Mouse (Mus musculus) splenic B cell, adult 2 months (primary cell): Measurements from ENCODE around the gene Tomm40l.
A peak's percentile ranks its signal among the peaks of the same experiment; 100 is the strongest.

Experiments
- DNase-seq: peaks from one replicate; pipeline ENCODE4 v3.0.0-alpha.2; 2011; ENCODE audit warnings: low read depth, low spot score
- H3K27me3 ChIP-seq: 2 replicates; pipeline ENCODE4 v1.6.1; 2012; ENCODE audit warnings: mild to moderate bottlenecking, low read length, moderate library complexity, mixed read lengths; ENCODE audit not compliant: control insufficient read depth, poor library complexity, insufficient read depth, severe bottlenecking
- H3K36me3 ChIP-seq: 2 replicates; pipeline ENCODE4 v1.6.1; 2012; ENCODE audit warnings: mild to moderate bottlenecking, low read length, moderate library complexity, mixed read lengths; ENCODE audit not compliant: control insufficient read depth, poor library complexity, insufficient read depth, severe bottlenecking

Tomm40l gene

GRCm38 (mm10) chr1:171222238-171223155 lies at the start of gene Tomm40l:
Gene Tomm40l, minus strand, starts transcription at chr1:171222514.
- Histone ChIP-seq H3K27me3 (no peaks in the 10 kb centered on the region), H3K36me3 (peaks cover 1% of the 10 kb centered on the region)
- DNase-seq: peak; percentile 98

- Histone ChIP-seq H3K36me3 (peaks cover 12% of the 10 kb centered on the region; the same call in 1 of the 2 replicates), H3K27me3 (no peaks in the 10 kb centered on the region)
- DNase-seq: peak; percentile 44
These were observed 49.8 kb upstream of the Tomm40l start for GRCm38 (mm10) chr1:171272086-171272485.

GRCm38 (mm10) chr1:171271622-171272021 lies 49.3 kb upstream of the Tomm40l start:
- H3K36me3 ChIP-seq: peaks cover 12% of the 10 kb centered on the region; the same call in 1 of the 2 replicates
- DNase-seq: peak; percentile 24
- no peaks in the 10 kb centered on the region for H3K27me3 ChIP-seq

GRCm38 (mm10) chr1:171271196-171271595 lies 48.9 kb upstream of the Tomm40l start:
- H3K36me3 ChIP-seq: peaks cover 10% of the 10 kb centered on the region; the same call in 1 of the 2 replicates
- H3K27me3 ChIP-seq: no peaks in the 10 kb centered on the region
- no peak for DNase-seq

- peaks cover 7% of the 10 kb centered on the region; the same call in 1 of the 2 replicates for H3K36me3 ChIP-seq
- H3K27me3 ChIP-seq: no peaks in the 10 kb centered on the region
- DNase-seq: no peak
These were observed 48.2 kb upstream of the Tomm40l start for GRCm38 (mm10) chr1:171270573-171270900.

- Histone ChIP-seq H3K36me3 (peaks cover 7% of the 10 kb centered on the region; the same call in 1 of the 2 replicates), H3K27me3 (no peaks in the 10 kb centered on the region)
- peak; percentile 93 for DNase-seq
These were observed 47.7 kb upstream of the Tomm40l start, which contains the start of gene B4galt3 for GRCm38 (mm10) chr1:171269848-171270572. Gene B4galt3, plus strand, starts transcription at chr1:171270328.

- no peak for DNase-seq
- H3K27me3 ChIP-seq: no peaks in the 10 kb centered on the region
- H3K36me3 ChIP-seq: peaks cover 3% of the 10 kb centered on the region; the same call in 1 of the 2 replicates
These were observed 46.0 kb upstream of the Tomm40l start for GRCm38 (mm10) chr1:171268341-171268740.

- Histone ChIP-seq H3K36me3 (no peaks in the 10 kb centered on the region), H3K27me3 (no peaks in the 10 kb centered on the region)
- DNase-seq: no peak
These were observed 43.8 kb upstream of the Tomm40l start for GRCm38 (mm10) chr1:171265971-171266744.

GRCm38 (mm10) chr1:171263666-171264461 lies 41.5 kb upstream of the Tomm40l start:
- no peak for DNase-seq
- H3K27me3 ChIP-seq: no peaks in the 10 kb centered on the region
- no peaks in the 10 kb centered on the region for H3K36me3 ChIP-seq

- H3K36me3 ChIP-seq: no peaks in the 10 kb centered on the region
- DNase-seq: no peak
- no peaks in the 10 kb centered on the region for H3K27me3 ChIP-seq
These were observed 40.9 kb upstream of the Tomm40l start for GRCm38 (mm10) chr1:171263185-171263611.

GRCm38 (mm10) chr1:171262594-171263130 lies 40.3 kb upstream of the Tomm40l start:
- no peak for DNase-seq
- no peaks in the 10 kb centered on the region for H3K36me3 ChIP-seq
- H3K27me3 ChIP-seq: no peaks in the 10 kb centered on the region

- Histone ChIP-seq H3K36me3 (no peaks in the 10 kb centered on the region), H3K27me3 (no peaks in the 10 kb centered on the region)
- no peak for DNase-seq
These were observed 38.0 kb upstream of the Tomm40l start for GRCm38 (mm10) chr1:171260316-171260715.

GRCm38 (mm10) chr1:171258921-171259320 lies 36.6 kb upstream of the Tomm40l start:
- no peaks in the 10 kb centered on the region for H3K36me3 ChIP-seq
- DNase-seq: no peak
- H3K27me3 ChIP-seq: no peaks in the 10 kb centered on the region
